Mouse (Mus musculus) liver, embryonic 13.5 days (tissue): ENCODE measurements around the gene Cib2. TPM values are rescaled to one million over a fixed set of nuclear protein-coding genes. Genes with fewer than 3 reads are reported as not detected.
"Not testable (repeated sequence)": the region's sequence is repeated elsewhere in the genome, so short reads cannot be mapped to it uniquely, and the experiment has no call there.

ENCODE experiments used
- ATAC-seq: fragments of 200-750 bp; cut with Nextera tagmentation; 2 replicates; pipeline ENCODE4 v1.8.0; 2017; ENCODE audit warnings: low read depth, mild to moderate bottlenecking, moderate number of reproducible peaks, moderate library complexity
- DNase-seq: peaks from one replicate; pipeline ENCODE4 v3.0.0; 2022
- H3K27ac ChIP-seq: fragments of 300-500 bp; sonication (generic); 2 replicates; pipeline ENCODE4 v1.5.1; 2015; ENCODE audit warnings: moderate library complexity, mild to moderate bottlenecking, inconsistent platforms
- H3K27me3 ChIP-seq: fragments of 300-500 bp; sonication (generic); 2 replicates; pipeline ENCODE4 v1.6.1; 2015; ENCODE audit warnings: mild to moderate bottlenecking, inconsistent platforms
- H3K36me3 ChIP-seq: fragments of 300-500 bp; sonication (generic); 2 replicates; pipeline ENCODE4 v1.6.1; 2015; ENCODE audit warnings: mild to moderate bottlenecking, inconsistent platforms
- H3K4me1 ChIP-seq: fragments of 300-500 bp; sonication (generic); replicated peaks from 2 replicates; pipeline ENCODE4 v1.6.1; 2015; ENCODE audit warnings: inconsistent platforms
- H3K4me2 ChIP-seq: fragments of 300-500 bp; sonication (generic); 2 replicates; pipeline ENCODE4 v1.6.1; 2015; ENCODE audit warnings: inconsistent platforms, mild to moderate bottlenecking, moderate library complexity
- H3K4me3 ChIP-seq: fragments of 300-500 bp; sonication (generic); replicated peaks from 2 replicates; pipeline ENCODE4 v1.5.1; 2015; ENCODE audit warnings: mild to moderate bottlenecking, inconsistent platforms
- H3K9ac ChIP-seq: fragments of 300-500 bp; sonication (generic); 2 replicates; pipeline ENCODE4 v1.6.1; 2015; ENCODE audit warnings: mild to moderate bottlenecking, inconsistent platforms
- H3K9me3 ChIP-seq: fragments of 300-500 bp; sonication (generic); replicated peaks from 2 replicates; pipeline ENCODE4 v1.6.1; 2016; ENCODE audit warnings: inconsistent platforms
- WGBS: fragments of 180-500 bp; shearing (Covaris S2); methylation state at CpG from one replicate; pipeline ENCODE4 v1.1.7; 2015; ENCODE audit not compliant: insufficient replicate concordance; 5-methylcytosine and 5-hydroxymethylcytosine counted together
- polyA plus RNA-seq: library from polyadenylated mRNA; unstranded; fragments of >200 nt; fragmentation: Nextera tagmentation; extraction: Ambion mirVana; gene quantifications from 2 replicates; pipeline ENCODE4 v1.2.1, GENCODE M21; 2015

Cib2 gene
- polyA plus RNA-seq = 1.8 and 2.4 TPM in 2 replicates

DNA sequence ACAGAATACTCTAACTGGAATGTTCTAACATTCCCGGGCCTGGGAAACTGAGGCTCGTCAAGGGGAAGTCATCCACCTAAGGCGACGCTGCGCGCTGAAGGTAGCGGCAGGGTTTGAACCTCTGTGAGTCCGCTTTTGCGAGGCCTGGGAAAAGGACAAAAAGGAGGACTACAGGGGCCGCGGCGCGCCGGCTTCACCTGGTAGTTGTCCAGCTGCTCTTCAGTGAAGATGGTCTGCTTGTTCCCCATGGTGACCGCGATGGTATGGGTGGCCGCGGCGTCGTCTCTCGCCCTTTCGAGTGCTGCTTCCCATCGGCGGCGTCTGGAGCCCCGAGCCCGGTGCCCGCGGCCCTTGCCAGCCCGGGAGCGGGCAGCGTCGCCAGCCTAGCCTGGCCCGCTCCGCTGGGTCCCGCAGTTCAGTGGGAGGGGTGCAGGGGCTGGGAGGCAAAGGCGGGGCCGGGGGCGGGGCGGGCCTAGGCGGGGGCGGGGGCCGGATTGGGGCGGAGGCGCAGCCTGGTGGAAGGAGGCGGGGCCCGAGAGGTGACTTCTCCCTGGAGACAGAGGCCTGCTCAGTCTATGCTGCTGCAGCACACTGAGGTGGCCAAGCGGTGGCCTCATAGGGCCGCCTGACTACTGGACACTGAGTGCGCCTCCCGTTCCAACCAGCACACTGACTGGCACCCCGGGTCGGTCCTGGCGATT is at the start of gene Cib2:
Cib2 (minus strand) TSS at position 448 of the 701 bp plus-strand sequence.
- Histone ChIP-seq H3K36me3 (no peaks in the 10 kb centered on the region), H3K27me3 (peaks cover 12% of the 10 kb centered on the region), H3K27ac (no peak within 1 kb of the TSS), H3K9me3 (no peaks in the 10 kb centered on the region), H3K4me3 (peak within 1 kb of the TSS; percentile 60), H3K4me2 (peak within 1 kb of the TSS; percentile 92), H3K4me1 (peaks cover 26% of the 10 kb centered on the region), H3K9ac (peak within 1 kb of the TSS; percentile 64)
- 1% methylated on average over 54 of the region's 54 CpGs for WGBS
- ATAC-seq (peak; percentile 96), DNase-seq (peak; percentile 73)

DNA sequence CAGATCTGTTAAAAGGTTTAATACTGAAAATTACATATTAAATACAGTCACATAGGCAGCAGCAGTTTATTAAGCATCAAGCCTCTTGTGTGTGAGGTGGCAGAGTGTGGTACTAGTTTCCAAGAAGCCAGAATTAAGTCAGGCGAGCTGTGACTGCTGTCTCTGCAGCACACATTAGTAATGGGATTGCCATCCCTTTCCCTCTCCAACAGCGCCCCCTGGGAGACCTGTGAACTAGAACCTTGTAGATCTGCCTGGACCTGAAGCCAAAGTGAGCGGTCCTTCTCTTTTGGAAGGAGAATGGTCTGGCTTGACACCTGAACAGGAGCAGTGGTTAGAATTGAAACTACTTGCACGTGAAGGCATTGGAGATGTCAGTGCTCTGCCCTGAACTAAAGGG is 44.9 kb upstream of the Cib2 start:
- Histone ChIP-seq H3K4me1 (no peaks in the 10 kb centered on the region), H3K27me3 (no peaks in the 10 kb centered on the region), H3K9ac (no peak overlapping the region), H3K4me3 (no peak overlapping the region), H3K4me2 (no peak overlapping the region), H3K36me3 (peaks cover 56% of the 10 kb centered on the region), H3K27ac (no peak overlapping the region), H3K9me3 (no peaks in the 10 kb centered on the region)
- DNase-seq (peak; percentile 39), ATAC-seq (no peak)
- 54% methylated on average over 4 of the region's 4 CpGs for WGBS

DNA sequence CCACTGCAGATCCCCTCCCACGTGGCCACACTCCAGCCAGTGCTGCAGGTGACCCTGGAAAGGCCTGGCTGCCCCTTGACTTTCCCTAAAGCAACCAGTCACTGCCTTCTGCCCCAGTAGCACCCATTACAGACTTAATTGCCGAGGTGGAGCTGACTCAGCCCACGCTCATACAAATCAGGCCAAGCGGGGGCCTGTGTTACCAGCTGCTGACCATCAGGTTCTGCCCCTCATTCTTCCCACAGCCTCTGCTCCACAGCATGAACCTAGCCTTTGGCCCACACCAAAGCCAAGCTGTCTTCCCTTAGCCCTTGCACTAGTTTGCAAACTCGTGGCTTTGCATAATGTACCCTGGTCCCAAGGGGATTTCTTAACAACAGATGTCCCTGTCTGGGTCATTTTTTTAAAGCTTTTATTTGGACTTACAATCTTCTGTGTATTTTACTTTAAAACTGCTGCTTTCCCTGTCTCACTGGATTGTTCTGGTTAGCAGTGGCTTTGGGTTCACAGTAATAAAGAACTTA is 44.2 kb upstream of the Cib2 start:
- peaks cover 63% of the 10 kb centered on the region for H3K36me3 ChIP-seq
- 77% methylated on average over 5 of the region's 5 CpGs for WGBS

DNA sequence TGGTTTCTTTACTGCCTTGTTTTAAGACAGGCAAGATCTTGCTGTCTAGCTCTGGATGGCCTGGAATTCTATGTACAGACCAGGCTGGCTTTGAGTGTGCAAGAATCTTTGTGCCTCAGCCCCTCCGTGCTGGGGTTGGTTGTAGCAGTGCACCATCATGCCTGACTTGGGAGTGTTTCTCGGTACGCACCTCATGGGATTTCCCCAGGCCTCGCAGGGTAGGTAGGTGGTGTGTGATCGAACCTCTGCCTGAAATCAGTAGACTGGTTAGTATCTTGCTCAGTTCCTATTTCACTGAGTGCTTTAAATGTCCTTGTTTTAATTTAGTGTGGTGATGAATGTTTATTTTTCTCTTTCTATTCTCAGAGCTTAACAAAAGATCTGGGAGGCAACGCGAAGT is 42.9 kb upstream of the Cib2 start:
- H3K27me3 ChIP-seq = no peaks in the 10 kb centered on the region
- WGBS = 85% methylated on average over 7 of the region's 7 CpGs
- H3K4me3 ChIP-seq = no peak overlapping the region
- no peaks in the 10 kb centered on the region for H3K9me3 ChIP-seq
- ATAC-seq (no peak), DNase-seq (no peak)
- H3K4me1 ChIP-seq = no peaks in the 10 kb centered on the region
- no peak overlapping the region for H3K9ac ChIP-seq
- H3K27ac ChIP-seq = no peak overlapping the region
- H3K4me2 ChIP-seq = no peak overlapping the region
- H3K36me3 ChIP-seq = peaks cover 75% of the 10 kb centered on the region

More for the DNA sequence above, 44.2 kb upstream of the Cib2 start:
- Histone ChIP-seq H3K4me1 (no peaks in the 10 kb centered on the region), H3K4me3 (no peak overlapping the region), H3K27me3 (no peaks in the 10 kb centered on the region), H3K9ac (no peak overlapping the region), H3K27ac (no peak overlapping the region), H3K9me3 (no peaks in the 10 kb centered on the region), H3K4me2 (no peak overlapping the region)
- ATAC-seq = no peak
- DNase-seq = no peak

DNA sequence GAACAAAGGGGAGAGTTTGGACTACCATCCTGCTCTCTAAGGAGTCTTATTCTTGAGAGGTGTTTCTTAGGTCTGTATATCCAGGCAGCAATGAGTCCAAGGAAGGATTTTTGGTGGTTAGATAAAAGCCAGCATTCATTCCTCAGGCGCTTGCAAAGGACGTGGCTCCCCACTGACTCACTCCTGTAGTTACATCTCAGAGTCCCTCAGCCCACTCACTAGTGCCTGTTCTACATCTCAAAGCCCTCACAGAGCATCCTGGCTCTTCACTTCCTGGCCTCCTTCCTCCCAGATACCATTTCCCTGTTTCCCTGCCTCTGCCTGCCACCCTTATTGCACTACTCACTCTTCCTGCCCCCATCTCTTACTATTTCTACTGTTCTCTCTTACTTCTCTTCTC is 42.4 kb upstream of the Cib2 start:
- H3K4me2 ChIP-seq = no peak overlapping the region
- peaks cover 81% of the 10 kb centered on the region for H3K36me3 ChIP-seq
- H3K27me3 ChIP-seq = no peaks in the 10 kb centered on the region
- DNase-seq (no peak), ATAC-seq (no peak)
- no peaks in the 10 kb centered on the region for H3K9me3 ChIP-seq
- WGBS = 73% methylated on average over 2 of the region's 2 CpGs
- H3K4me3 ChIP-seq = no peak overlapping the region
- no peak overlapping the region for H3K9ac ChIP-seq
- no peak overlapping the region for H3K27ac ChIP-seq
- H3K4me1 ChIP-seq = no peaks in the 10 kb centered on the region

DNA sequence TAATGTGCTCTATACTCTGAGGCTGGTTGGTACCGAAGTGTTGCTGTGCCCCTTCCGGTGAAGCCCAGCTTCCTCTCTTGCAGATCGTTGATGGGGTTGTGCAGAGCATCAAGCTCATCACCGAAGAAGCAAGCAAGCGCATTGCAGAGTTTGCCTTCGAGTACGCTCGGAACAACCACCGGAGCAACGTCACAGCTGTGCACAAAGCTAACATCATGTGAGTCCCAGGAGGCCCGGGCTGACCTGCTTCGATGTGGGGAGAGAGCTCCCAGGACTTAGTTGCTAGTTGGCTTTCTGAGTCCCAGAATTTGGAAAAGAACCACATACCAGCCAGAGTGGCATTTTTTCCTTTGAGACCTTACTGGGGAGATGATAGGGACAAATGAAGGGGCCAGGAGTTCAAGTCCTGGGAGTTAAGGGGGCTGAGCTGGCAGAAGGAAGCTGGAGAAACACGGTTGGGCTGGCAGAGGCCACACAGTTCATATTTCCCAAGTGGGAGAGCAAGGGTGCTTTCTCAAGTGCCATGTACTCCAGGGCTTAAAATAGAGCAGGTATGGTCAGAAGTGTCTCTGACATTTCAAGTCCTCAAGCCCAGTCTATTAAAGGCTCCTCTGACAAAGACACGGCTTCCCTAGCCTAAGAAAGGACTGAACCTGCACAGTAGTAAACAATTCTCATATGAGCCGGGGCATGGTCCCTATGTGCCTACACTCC is 36.9 kb upstream of the Cib2 start:
- H3K4me3 ChIP-seq = no peak overlapping the region
- no peak overlapping the region for H3K4me2 ChIP-seq
- 90% methylated on average over 15 of the region's 15 CpGs for whole genome bisulfite sequencing
- H3K36me3 ChIP-seq = peaks cover 95% of the 10 kb centered on the region
- H3K4me1 ChIP-seq = no peaks in the 10 kb centered on the region
- H3K9ac ChIP-seq = no peak overlapping the region
- DNase-seq (no peak), ATAC-seq (no peak)
- H3K27ac ChIP-seq = no peak overlapping the region
- H3K9me3 ChIP-seq = no peaks in the 10 kb centered on the region
- H3K27me3 ChIP-seq = no peaks in the 10 kb centered on the region

DNA sequence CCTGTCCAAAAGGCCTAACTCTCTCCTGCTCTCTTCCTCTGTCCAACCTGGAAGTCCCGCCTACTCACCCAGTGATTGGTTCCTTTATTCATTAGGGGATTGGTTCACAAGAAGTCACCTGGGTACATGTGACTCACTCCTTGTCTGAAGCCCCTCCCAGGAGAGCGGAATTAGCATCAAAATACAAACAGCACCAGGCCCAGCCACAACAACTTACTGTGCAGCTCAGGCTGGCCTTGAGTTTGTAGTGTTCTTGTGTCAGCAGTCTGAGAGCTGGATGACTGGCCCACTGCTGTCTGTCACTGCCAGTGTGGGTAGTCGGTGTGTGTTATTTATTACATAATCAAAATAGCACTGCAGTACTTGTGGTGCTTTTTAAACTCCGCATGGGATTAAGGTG is 33.6 kb upstream of the Cib2 start:
- peaks cover 85% of the 10 kb centered on the region for H3K36me3 ChIP-seq
- 80% methylated on average over 4 of the region's 4 CpGs for WGBS
- not testable (repeated sequence) for ATAC-seq, H3K27ac ChIP-seq, H3K9me3 ChIP-seq, H3K9ac ChIP-seq, H3K27me3 ChIP-seq, DNase-seq, H3K4me3 ChIP-seq, H3K4me2 ChIP-seq, H3K4me1 ChIP-seq

DNA sequence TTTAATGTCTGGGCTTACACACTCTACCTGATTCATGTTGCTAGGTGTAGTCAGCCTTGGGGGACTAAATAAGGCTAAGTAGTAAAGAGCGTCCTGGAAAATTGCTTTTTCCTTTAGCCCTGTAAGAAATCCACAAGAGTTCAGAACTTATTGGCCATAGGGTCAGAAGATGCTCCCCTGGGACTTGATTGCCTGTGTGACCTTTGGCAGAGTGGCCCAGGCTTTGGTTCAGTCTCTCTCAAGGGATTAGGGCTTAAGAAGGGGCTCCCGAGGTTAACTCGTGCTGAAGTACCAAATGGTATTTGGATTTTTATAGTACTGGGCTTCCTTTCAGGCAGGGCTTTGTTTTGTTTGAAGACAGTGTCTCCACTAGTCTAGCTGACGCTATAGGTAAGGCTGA is 27.8 kb upstream of the Cib2 start:
- peaks cover 37% of the 10 kb centered on the region for H3K4me1 ChIP-seq
- H3K36me3 ChIP-seq = peaks cover 29% of the 10 kb centered on the region
- H3K4me3 ChIP-seq = peak overlapping the region; percentile 97
- H3K27ac ChIP-seq = no peak overlapping the region
- no peaks in the 10 kb centered on the region for H3K27me3 ChIP-seq
- H3K9ac ChIP-seq = peak overlapping the region; percentile 93
- no peak for DNase-seq
- no peak for ATAC-seq
- H3K4me2 ChIP-seq = peak overlapping the region; percentile 95
- 68% methylated on average over 4 of the region's 4 CpGs for WGBS
- no peaks in the 10 kb centered on the region for H3K9me3 ChIP-seq

DNA sequence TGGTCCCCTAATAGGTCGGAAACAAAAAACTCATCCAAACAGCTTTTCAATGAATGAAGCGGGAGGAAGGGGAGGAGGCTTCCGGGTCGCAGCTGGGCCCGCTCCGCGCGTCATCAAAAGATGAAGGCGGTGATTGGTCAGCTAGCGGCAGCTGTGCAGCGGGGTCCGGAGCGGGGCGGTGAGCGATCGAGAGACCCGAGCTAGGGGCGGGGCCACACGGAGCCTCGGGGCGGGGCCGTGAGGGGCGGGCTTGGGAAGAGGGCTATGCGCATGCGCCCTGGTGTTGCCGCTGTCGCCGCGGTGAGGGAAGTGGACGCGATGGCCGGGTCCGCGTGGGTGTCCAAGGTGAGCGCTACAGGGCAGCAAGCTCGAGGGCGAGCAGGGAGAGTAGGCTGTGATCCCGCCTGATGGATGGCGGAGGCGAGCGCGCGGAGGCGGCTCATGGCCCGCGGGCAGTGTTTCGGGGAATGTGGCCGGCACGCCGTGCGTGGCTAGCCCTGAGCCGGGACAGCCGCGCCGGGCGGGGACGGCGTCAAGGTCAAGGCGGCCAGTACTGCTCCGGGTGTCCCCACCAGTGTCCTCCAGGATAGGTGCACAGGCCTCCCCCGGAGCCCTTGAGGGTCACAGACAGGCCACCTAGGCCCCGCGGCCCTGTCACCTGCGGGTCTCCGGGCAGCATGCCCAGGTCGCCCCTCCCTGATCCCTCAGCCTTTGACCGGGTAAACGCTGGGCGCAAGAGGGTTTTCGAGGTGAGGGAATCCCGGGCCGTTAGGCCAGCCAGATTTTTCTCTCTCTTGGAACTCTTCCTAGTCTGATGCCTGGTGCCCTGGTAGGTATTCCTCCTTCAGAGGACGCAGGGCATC is 26.4 kb upstream of the Cib2 start, which contains the start of gene Idh3a:
Idh3a (plus strand) TSS at position 136 of the 863 bp plus-strand sequence.
- Histone ChIP-seq H3K4me1 (peaks cover 37% of the 10 kb centered on the region), H3K9ac (peak within 1 kb of the TSS; percentile 93), H3K4me3 (peak within 1 kb of the TSS; percentile 97), H3K9me3 (no peaks in the 10 kb centered on the region), H3K27me3 (no peaks in the 10 kb centered on the region), H3K36me3 (peaks cover 15% of the 10 kb centered on the region), H3K27ac (peak within 1 kb of the TSS; percentile 58), H3K4me2 (peak within 1 kb of the TSS; percentile 95)
- DNase-seq (peak; percentile 98), ATAC-seq (peak; percentile 93)
- under 1% methylated on average over 73 of the region's 73 CpGs for WGBS

DNA sequence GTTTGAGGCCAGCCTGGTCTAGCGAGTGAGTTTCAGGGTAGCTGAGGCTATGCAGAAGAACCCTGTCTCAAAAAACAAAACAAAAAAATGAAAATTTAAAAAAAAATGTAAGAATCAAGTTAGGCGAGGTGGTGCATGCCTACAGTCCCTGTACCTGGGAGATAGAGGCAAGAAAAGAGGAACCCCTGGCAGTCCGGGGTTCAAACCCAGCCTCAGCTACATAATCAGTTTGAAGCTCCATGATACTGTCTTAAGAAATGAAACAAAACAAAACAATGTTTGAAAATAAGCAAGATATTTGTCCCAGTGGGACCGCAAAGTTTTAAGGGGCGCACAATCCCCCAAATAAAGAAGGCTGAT is 25.8 kb upstream of the Cib2 start:
- peak overlapping the region; percentile 97 for H3K4me3 ChIP-seq
- peak overlapping the region; percentile 62 for H3K9ac ChIP-seq
- H3K27ac ChIP-seq = peak overlapping the region; percentile 22; the same call in 1 of the 2 replicates

DNA sequence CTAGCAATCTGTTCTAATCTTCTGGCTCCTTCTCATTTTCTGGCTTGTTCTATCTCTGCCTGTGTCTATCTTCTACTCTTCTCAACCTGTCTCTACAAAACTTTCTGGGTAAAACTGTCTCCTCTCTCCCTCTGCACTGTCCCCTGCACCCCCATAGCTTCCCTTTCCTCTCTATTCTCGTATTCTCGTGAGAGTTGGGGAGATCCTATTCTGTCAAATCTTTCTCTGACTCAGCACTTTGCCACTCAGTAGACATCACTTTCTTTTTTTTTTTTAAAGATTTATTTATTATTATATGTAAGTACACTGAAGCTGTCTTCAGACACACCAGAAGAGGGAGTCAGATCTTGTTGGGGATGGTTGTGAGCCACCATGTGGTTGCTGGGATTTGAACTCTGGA is 24.1 kb upstream of the Cib2 start:
- not testable (repeated sequence) for H3K9ac ChIP-seq, H3K4me2 ChIP-seq, H3K9me3 ChIP-seq, ATAC-seq, H3K27me3 ChIP-seq, H3K4me3 ChIP-seq, H3K36me3 ChIP-seq
- WGBS = 32% methylated on average over 2 of the region's 2 CpGs
- Histone ChIP-seq H3K27ac (peak overlapping the region; percentile 71), H3K4me1 (peaks cover 35% of the 10 kb centered on the region)
- DNase-seq = peak; percentile 6

More for the DNA sequence above, 25.8 kb upstream of the Cib2 start:
- no peak for ATAC-seq
- 24% methylated on average over 5 of the region's 5 CpGs for WGBS
- H3K36me3 ChIP-seq = peaks cover 11% of the 10 kb centered on the region
- no peak for DNase-seq
- no peaks in the 10 kb centered on the region for H3K9me3 ChIP-seq
- peaks cover 37% of the 10 kb centered on the region for H3K4me1 ChIP-seq
- H3K27me3 ChIP-seq = no peaks in the 10 kb centered on the region
- peak overlapping the region; percentile 95 for H3K4me2 ChIP-seq
